Mouse (Mus musculus): ENCODE results near the gene Aif1. TPM values are rescaled to one million over a fixed set of nuclear protein-coding genes. Genes with fewer than 3 reads are reported as not detected.

The Aif1 gene
- total and polyA plus RNA-seq, 3 experiments: 0.17 to 3.1 (median 2.1) TPM

DNA sequence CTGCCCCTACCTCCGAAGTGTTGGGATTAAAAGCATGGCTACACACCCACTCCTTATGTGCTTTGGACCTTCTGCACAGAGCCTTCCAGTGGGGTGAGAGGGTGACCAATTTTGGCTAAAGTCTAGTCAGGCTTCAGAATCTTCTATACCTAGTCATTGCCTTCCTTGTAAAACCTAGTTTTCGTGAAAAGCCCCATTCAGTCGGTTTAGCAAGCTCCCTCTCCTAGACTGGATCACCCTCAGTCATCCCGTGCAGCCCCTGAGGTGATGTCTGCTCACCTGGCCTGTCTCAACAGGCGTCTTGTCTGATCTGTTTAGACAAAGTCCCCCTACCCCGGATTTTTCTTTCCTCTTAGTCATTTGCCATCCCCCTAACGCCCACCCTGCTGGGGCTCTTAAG lies 22.2 kb upstream of the Aif1 start:
- ATAC-seq (ENCODE audit: extremely low read depth, insufficient number of reproducible peaks, low FRiP score, poor library complexity, severe bottlenecking): no peak
- no peaks in the 10 kb centered on the region; the same call in 1 of the 2 replicates for H3K9me3 ChIP-seq (replicated peaks)
- H3K36me3 ChIP-seq (replicated peaks): no peaks in the 10 kb centered on the region
- no peak overlapping the region for H3K4me3 ChIP-seq (ENCODE audit: low read depth, low read length)
- H3K27me3 ChIP-seq (ENCODE audit: insufficient read depth, low read length): peaks cover 69% of the 10 kb centered on the region
- DNase-seq (ENCODE audit: low spot score): no peak
- H3K4me1 ChIP-seq (ENCODE audit: insufficient read depth, low read depth, low read length): peaks cover 63% of the 10 kb centered on the region
- TF ChIP-seq CTCF (IDR thresholded peaks at IDR 0.05; ENCODE audit: low read depth, low read length): no peak
- no peak for TF ChIP-seq POLR2AphosphoS5 (IDR thresholded peaks at IDR 0.05; ENCODE audit: insufficient replicate concordance, low read depth, low read length)
- TF ChIP-seq GATA1 (IDR thresholded peaks at IDR 0.05; ENCODE audit: borderline replicate concordance, low read length): no peak

- H3K4me3 ChIP-seq (ENCODE audit: low read depth, low read length): no peak overlapping the region
- no peak for DNase-seq (ENCODE audit: low spot score)
- peaks cover 65% of the 10 kb centered on the region for H3K4me1 ChIP-seq (ENCODE audit: insufficient read depth, low read depth, low read length)
- no peaks in the 10 kb centered on the region; the same call in 1 of the 2 replicates for H3K9me3 ChIP-seq (replicated peaks)
- ATAC-seq (ENCODE audit: extremely low read depth, insufficient number of reproducible peaks, low FRiP score, poor library complexity, severe bottlenecking): no peak
- TF ChIP-seq POLR2AphosphoS5 (IDR thresholded peaks at IDR 0.05; ENCODE audit: insufficient replicate concordance, low read depth, low read length) (no peak), CTCF (IDR thresholded peaks at IDR 0.05; ENCODE audit: low read depth, low read length) (no peak), TAL1 (conservative IDR thresholded peaks at IDR 0.05; ENCODE audit: low read depth, low read length) (no peak), GATA2 (IDR thresholded peaks at IDR 0.05; ENCODE audit: borderline replicate concordance, low read depth, low read length) (no peak), GATA1 (IDR thresholded peaks at IDR 0.05; ENCODE audit: borderline replicate concordance, low read length) (no peak)
- H3K36me3 ChIP-seq (replicated peaks): no peaks in the 10 kb centered on the region
- H3K27me3 ChIP-seq (ENCODE audit: insufficient read depth, low read length): peaks cover 60% of the 10 kb centered on the region
Observed at GRCm38 (mm10) chr17:35197126-35197525, 21.3 kb upstream of the Aif1 start.

GRCm38 (mm10) chr17:35196321-35196641 lies 20.4 kb upstream of the Aif1 start:
- H3K4me3 ChIP-seq (ENCODE audit: low read depth, low read length): no peak overlapping the region
- no peaks in the 10 kb centered on the region; the same call in 1 of the 2 replicates for H3K9me3 ChIP-seq (replicated peaks)
- no peaks in the 10 kb centered on the region for H3K36me3 ChIP-seq (replicated peaks)
- peaks cover 51% of the 10 kb centered on the region for H3K27me3 ChIP-seq (ENCODE audit: insufficient read depth, low read length)
- H3K4me1 ChIP-seq (ENCODE audit: insufficient read depth, low read depth, low read length): peaks cover 60% of the 10 kb centered on the region
- ATAC-seq (ENCODE audit: extremely low read depth, insufficient number of reproducible peaks, low FRiP score, poor library complexity, severe bottlenecking) (no peak), DNase-seq (ENCODE audit: low spot score) (no peak)
- TF ChIP-seq GATA2 (IDR thresholded peaks at IDR 0.05; ENCODE audit: borderline replicate concordance, low read depth, low read length): no peak
- no peak for TF ChIP-seq TAL1 (conservative IDR thresholded peaks at IDR 0.05; ENCODE audit: low read depth, low read length)
- no peak for TF ChIP-seq GATA1 (IDR thresholded peaks at IDR 0.05; ENCODE audit: borderline replicate concordance, low read length)
- no peak for TF ChIP-seq CTCF (IDR thresholded peaks at IDR 0.05; ENCODE audit: low read depth, low read length)
- no peak for TF ChIP-seq POLR2AphosphoS5 (IDR thresholded peaks at IDR 0.05; ENCODE audit: insufficient replicate concordance, low read depth, low read length)

DNA sequence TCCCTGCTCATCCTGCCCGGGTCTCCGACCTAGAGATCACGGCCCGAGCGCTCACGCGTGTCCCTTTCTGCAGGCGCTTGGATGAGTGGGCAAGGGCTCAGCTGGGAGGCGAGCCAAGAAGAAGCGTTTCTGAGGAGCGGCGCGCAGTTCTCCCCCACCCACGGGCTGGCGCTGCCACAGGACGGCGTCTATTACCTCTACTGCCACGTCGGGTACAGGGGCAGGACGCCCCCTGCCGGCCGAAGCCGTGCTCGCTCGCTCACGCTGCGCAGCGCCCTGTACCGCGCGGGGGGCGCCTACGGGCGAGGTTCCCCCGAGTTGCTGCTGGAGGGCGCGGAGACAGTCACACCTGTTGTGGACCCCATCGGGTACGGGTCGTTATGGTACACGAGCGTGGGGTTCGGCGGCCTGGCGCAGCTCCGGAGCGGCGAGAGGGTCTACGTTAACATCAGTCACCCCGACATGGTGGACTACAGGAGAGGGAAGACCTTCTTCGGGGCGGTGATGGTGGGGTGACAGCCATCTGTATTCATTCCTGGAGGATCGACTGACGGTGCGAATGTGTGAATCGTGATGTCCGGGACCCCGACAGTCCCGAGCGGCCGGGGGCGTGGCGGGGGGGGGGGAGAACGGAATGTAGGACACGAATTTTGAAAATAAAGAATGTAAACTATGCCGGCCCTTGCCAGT lies 19.9 kb upstream of the Aif1 start:
- TF ChIP-seq CTCF (IDR thresholded peaks at IDR 0.05; ENCODE audit: low read depth, low read length) (peak; percentile 74), GATA1 (IDR thresholded peaks at IDR 0.05; ENCODE audit: borderline replicate concordance, low read length) (no peak)
- H3K4me1 ChIP-seq (ENCODE audit: insufficient read depth, low read depth, low read length): peaks cover 56% of the 10 kb centered on the region
- H3K27me3 ChIP-seq (ENCODE audit: insufficient read depth, low read length): peaks cover 47% of the 10 kb centered on the region
- no peak for ATAC-seq (ENCODE audit: extremely low read depth, insufficient number of reproducible peaks, low FRiP score, poor library complexity, severe bottlenecking)
- DNase-seq (ENCODE audit: low spot score): peak; percentile 63
- H3K36me3 ChIP-seq (replicated peaks): no peaks in the 10 kb centered on the region
- peak overlapping the region; percentile 63; the same call in 1 of the 2 replicates for H3K4me3 ChIP-seq (ENCODE audit: low read depth, low read length)
- H3K9me3 ChIP-seq (replicated peaks): no peaks in the 10 kb centered on the region; the same call in 1 of the 2 replicates

GRCm38 (mm10) chr17:35194844-35195630 lies 19.2 kb upstream of the Aif1 start:
- H3K27me3 ChIP-seq (ENCODE audit: insufficient read depth, low read length): peaks cover 40% of the 10 kb centered on the region
- no peak for TF ChIP-seq GATA2 (IDR thresholded peaks at IDR 0.05; ENCODE audit: borderline replicate concordance, low read depth, low read length)
- no peak for TF ChIP-seq CTCF (IDR thresholded peaks at IDR 0.05; ENCODE audit: low read depth, low read length)
- TF ChIP-seq GATA1 (IDR thresholded peaks at IDR 0.05; ENCODE audit: borderline replicate concordance, low read length): no peak
- TF ChIP-seq POLR2AphosphoS5 (IDR thresholded peaks at IDR 0.05; ENCODE audit: insufficient replicate concordance, low read depth, low read length): no peak
- TF ChIP-seq TAL1 (conservative IDR thresholded peaks at IDR 0.05; ENCODE audit: low read depth, low read length): no peak
- no peak for DNase-seq (ENCODE audit: low spot score)
- H3K4me3 ChIP-seq (ENCODE audit: low read depth, low read length): peak overlapping the region; percentile 63; the same call in 1 of the 2 replicates
- no peak for ATAC-seq (ENCODE audit: extremely low read depth, insufficient number of reproducible peaks, low FRiP score, poor library complexity, severe bottlenecking)
- H3K4me1 ChIP-seq (ENCODE audit: insufficient read depth, low read depth, low read length): peaks cover 55% of the 10 kb centered on the region
- H3K36me3 ChIP-seq (replicated peaks): no peaks in the 10 kb centered on the region
- no peaks in the 10 kb centered on the region; the same call in 1 of the 2 replicates for H3K9me3 ChIP-seq (replicated peaks)

Data from G1E (cell line).